Mouse (Mus musculus) Muller cell, postnatal 12 days (primary cell): Measurements from ENCODE around the gene D8Ertd738e.

ENCODE experiments used
- DNase-seq: peaks from one replicate; pipeline ENCODE4 v3.0.0-alpha.2; 2015; ENCODE audit errors: inconsistent ontology term

D8Ertd738e gene

DNA sequence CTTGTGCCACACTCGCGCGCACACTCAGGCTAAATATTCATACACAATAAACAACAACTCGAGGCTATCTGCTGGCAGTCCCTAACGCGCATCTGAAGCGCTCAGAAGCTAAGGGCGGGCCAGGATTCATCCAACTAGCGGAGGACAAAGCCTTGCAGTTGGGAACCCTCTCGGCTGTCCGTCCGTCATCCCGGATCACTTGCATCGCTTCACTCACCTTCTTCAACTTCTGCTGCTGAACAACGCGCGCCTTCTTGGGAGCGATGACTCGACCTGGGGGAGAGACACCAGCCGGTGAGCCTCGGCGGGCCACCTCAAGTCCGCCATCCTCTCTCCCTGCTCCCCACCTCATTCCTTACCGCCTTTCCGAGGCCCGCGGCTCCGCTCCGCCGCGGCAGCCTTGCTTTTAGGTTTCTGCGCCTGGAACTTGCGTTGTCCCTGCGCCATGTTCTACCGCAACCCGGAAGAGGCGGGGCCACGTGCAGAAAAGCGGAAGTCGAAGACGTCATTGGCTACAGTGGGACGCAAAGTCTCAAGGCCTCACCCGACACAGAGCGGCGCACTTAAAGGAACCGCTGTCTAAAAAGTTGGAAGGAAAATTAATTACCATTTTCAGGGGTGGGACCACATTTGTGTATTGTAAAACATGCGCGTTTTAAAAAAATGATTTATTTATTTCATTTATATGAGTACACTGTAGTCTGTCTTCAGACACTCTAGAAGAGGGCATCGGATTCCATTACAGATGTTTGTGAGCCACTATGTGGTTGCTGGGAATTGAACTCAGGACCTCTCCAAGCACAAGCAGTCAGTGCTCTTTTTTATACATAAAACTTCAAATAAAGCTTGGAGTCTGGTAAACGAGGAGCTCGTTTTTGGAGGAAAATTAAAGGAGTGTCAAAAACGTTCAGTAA, at the start of gene D8Ertd738e:
Gene D8Ertd738e, minus strand, starts transcription at position 463 of the 914 bp plus-strand sequence.
- DNase-seq = peak; percentile 88

DNA sequence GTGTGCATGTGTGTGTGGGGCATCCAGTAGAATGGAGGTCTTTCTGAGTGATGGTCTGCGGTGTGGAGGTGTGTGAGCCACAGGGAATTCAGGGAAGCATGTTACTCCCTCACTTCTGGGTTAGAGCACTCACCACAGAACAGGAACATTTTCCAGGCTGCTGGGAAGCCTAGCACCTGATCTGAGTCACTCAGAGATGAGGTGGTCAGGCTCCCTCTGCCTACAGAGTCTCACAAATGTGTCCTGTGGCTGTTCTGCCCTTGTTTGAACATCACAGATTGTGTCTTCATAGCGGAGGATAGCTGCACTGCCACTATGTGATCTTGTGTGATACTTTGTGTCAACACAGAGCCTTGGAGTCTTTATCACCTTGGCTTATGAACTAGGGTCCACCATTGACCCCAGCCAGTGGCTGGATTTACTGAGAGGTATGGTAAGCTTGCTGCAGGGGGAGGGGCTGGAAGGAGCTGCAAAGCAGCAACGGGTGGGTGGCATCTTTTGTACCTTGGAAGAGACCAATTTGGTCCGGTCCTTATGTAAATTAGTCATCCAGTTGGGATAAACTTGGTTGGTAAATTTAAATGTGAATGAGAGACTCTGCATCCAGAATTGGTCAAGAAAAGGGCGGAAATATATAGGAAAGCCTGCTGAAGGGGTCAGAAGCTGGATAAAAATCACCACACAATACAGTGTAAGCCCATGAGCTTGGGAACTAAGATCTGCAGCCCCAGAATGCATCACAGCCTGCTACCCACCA, 47.7 kb upstream of the D8Ertd738e start:
- no peak for DNase-seq

DNA sequence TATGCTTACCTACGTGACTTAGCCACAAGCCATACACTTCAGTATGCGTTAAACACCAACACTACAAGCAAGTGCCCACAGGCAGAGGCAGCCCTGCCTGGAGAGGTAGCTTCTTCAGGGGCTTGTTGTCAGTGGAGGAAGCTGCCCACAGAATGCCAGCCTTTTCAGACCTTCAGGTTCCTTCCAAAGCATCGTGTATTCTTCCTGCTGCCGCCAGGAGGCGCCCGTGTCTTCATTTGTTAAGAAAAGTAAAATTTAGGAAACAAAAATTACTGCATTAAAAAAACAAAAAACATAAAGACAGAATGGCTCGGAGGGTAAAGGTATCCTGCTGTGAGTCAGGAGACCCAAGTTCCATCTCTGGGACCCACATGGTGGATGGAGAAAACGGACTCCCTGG, 42.2 kb upstream of the D8Ertd738e start:
- peak; percentile 51 for DNase-seq

DNA sequence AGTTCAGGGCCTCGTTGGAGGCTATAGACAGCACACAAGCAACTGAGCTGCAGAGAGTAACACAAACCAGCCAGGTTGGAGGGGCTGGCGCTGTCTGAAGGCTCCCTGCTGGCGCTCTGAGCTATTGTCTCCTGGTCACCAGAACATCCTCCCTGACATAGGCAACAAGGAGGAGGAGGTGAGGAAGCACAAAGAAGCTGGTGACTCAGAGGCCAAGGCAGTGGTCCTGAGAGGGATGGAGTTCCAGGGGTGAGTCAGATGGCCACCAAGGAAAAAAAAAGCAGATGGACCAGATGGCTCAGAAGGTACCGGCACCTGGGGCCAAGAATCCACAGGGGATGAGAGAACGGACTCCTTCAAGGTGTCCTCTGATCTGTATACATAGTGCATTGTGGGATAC, 41.6 kb upstream of the D8Ertd738e start:
- DNase-seq = peak; percentile 12

DNA sequence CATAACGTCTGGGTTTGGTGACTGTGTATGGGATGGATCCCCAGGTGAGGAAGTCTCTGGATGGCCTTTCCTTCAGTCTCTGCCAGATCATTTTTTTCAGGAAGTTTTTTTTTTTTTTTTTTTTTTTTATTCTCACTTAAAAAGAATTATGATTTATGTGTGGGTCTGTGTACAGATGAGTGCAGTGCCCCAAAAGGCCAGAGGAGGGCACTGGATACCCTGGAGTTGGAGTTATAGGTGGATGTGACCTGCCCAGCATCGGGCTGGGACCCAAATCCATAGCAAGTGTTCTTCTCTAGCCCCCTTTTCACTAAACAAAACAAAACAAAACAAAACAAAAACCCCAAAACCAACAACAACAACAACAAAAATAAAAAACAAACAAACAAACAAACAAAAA, 39.4 kb upstream of the D8Ertd738e start:
- no peak for DNase-seq

DNA sequence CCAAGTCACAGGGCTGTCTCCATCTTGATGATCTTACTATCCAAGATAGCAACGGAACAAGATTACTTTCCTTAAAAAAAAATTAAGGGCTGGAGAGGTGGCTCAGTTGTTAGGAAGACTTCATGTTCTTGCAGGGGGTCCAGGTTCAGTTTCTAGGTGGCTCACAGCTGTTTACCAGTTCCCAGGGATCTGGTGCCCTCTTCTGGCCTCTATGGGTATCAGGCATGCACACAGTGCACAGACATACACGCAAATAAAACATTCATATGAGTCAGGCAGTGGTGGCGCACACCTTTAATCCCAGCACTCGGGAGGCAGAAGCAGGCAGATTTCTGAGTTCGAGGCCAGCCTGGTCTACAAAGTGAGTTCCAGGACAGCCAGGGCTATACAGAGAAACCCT, 36.1 kb upstream of the D8Ertd738e start:
- DNase-seq = peak; percentile 5

DNA sequence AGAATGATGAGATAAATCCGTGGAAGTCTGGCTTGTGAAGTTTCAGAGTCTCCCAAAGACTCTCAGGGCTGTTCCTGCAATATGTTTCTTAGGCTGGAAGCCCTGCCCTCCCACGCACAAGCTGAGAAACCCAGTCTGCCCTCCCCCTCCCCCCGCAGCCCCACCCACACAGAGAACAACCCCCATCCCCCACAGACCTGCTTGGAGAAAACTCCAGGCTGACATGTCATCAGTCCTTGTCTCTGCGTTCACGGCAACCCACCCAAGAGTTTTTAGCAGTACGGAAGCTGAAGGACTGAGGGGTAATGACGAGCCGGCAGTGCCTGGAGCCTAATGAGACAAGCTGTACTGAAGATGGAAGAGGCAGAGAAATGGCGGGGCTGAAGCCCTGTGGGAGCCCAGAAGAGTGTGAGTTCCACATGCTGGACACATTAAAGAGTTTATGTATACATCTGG, 35.1 kb upstream of the D8Ertd738e start:
- DNase-seq = peak; percentile 18

DNA sequence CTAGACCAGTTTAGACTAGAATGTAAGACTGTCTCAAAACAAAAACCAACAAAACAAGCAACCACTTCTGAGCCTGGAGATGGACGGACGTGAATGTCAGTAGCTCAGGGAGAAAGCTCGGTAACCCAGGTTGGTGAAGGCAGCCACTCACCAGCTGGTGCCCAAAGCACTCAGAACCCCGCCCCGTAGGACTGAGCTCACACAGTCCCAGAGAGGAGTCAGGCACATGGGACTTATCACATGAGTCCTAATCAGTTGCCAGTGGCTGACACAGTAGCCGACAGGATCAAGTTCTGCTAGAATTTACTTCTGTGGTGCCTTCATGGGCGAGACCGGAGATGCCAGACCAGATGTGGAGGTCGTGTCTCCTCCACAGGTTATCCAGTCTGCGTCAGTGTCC, 31.3 kb upstream of the D8Ertd738e start:
- no peak for DNase-seq

DNA sequence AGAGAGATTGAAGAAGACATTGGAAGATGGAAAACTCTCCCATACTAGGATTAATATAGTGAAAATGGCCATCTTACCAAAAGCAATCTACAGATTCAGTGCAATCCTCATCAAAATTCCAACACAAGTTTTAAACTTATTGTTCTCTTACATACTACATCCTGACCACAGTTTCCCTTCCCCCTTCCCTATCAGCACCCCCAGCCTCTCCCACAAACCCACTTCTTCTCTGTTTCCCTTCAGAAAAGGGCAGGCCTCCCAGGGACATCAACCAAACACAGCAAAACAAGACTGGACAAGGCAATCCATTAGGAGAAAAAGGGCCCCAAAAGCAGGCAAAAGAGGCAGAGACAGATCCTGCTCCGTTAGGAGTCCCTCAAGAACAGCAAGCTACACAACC, 26.9 kb upstream of the D8Ertd738e start:
- DNase-seq = no peak

DNA sequence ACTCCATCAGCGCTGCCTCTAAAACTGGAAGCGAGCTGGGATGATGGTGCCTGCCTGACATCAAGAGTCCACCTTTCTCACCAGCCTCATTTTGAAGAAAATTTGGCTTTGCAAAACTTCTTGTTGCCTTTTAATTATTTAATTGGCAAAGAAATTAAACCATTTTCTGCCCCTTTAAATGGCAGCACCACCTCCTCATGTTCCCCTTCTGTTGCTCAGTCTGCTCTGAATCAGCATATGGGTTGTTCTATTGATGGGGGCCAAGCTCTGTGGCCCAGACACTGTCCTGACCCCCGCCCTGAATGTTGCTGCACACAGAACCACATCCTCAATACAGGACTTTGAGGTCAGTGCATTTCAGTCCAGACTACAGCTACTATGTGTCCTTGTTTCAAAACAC, 24.4 kb upstream of the D8Ertd738e start:
- no peak for DNase-seq

DNA sequence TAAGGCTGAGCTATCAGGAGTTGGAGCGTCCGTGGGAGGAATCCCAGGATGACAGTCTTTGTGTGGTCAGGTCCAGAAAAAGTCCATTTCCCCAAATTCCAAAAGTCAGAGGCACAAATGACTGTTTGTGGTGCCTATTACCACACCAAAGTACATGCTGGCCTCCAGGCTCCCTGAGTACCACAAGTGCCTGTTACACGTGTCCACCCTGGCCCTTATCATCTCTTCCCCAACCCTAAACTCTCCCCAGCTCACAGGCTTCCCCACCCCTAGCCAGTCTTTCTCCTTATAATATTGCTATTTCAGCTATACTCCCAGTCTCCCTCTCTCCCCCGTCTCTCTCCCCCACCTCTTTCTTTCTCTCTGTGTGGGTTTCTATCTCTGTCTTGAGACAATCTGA, 22.8 kb upstream of the D8Ertd738e start:
- DNase-seq = no peak

DNA sequence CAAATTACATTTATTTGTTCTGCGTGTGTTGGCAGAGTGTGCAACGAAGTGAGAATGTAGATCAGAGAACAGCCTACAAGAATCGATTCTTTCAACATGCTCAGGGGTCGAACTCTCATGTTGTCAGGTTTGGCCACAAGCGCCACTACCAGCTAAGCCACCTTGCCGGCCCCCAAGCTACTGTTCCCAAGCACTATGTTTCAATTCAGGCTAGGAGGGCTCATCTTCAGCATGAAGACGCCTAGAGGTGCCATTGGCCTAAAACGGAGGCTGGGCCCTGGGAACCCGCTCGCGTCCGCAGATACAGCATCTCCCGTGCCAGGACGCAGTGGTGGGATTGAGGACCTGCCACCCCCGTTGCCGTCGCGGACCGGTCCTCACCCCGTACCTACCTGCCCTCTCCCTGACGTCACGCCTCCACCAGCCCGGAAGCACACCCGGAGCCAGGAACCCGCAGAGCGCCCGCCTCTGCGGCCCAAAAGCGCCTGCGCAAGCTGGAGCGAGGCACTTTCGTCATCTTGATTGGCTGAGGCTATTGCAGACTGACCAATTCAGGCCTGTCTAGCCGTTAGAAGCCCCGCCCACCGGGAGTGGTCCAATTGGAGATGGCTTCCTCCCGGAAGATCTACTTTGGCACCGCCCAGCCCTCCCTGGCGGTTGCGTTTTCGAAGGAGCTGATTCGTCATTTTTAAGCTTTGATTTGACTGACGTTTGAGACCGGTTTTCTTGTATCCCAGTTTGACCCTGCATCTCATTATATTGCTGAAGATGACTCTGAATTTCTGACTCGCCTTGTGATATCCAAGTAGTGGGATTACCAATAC, 20.6 kb upstream of the D8Ertd738e start, which contains the start of gene Ccdc130:
Gene Ccdc130, minus strand, starts transcription at position 431 of the 824 bp plus-strand sequence.
- peak; percentile 100 for DNase-seq

DNA sequence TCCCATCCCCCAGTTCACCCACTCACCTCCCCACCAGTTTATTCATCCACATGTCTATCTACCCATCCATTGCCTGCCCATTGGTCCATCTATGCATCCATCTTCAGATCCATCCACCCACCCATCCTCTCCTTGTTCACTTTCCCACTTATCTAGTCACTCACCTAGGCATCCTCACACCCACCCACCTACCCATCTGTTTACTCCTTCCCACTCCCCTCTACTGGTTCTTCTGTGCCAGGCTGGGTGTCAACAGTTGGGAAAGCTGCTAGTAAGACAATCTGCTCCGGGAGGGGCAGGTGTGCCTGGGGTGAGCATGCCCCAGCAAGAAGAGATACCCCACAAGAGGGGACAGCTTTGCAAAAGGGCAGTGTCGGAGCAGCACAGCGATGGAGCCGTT, 11.6 kb upstream of the D8Ertd738e start:
- DNase-seq = no peak

DNA sequence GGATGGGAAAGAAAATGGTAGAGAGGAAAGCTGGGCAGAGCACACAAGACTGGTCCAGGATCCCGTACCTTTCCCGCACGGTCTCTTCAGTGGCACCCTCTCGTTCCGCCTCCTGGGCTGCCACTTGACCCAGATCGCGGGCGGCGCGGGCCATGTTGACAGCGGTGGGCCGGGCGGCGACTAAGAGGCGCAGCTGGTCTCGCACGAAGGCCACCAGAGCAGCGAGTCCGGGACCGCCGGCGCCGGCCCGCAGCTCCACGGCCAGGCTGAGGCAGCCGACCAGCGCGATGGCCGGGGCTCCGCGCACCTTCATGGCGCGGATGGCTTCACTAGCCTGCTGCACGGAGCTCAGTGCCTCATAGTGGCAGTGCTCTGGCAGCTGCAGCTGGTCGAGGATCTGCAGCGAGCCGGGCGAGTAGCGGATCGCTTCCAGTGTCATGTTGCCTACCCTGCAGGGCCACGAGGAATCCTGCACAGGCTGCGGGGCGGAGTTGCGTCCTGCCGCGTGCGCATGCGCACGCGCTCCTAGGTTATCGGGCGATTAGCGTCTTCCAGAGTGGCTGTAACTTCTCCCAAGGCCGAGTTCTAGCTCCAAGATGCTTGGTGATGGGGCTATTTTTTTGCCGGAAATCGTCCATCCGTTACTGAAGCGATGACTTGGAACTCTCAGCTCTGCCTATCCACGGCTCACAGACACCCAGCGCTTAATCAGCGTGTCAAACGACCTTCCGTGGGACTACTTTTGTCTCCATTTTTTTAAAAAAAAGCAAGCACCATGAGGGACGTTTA, 7.5 kb upstream of the D8Ertd738e start, which contains the start of gene Mri1:
Gene Mri1, minus strand, starts transcription at position 505 of the 789 bp plus-strand sequence.
- DNase-seq = peak; percentile 93

DNA sequence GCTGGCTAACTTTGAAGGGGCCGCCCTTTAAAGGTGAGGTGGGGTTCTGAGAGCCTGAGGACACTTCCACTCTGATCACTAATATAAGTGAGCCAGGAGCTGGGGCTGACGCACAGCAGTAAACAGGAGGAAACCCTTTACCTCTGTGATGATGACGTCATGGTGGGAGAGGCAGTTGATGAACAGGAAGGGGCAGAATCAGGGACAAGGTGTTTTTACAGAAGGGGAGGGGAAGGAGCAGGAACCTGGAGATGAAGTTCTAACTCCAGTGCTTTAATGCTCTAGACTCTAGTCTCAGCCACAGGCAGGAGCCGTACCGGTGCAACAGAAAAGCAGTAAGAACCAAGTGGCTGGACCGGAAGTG, 6.9 kb upstream of the D8Ertd738e start:
- DNase-seq = no peak

DNA sequence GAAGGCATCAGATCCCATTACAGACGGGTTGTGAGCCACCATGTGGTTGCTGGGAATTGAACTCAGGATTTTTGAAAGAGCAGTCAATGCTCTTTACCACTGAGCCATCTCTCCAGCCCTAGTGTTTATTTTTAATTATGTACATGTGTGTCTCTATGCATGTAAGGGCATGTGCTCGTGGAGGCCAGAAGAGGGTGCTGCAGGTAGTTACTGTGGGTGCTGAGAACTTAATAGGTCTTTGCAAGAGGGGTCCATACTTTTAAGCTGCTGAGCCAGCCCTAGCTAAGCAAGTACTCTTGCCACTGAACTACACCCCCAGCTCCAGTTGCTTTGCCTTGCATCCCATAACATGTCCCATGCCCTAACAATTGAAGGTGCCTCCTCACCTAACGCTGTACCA, 6.3 kb upstream of the D8Ertd738e start:
- DNase-seq = no peak

DNA sequence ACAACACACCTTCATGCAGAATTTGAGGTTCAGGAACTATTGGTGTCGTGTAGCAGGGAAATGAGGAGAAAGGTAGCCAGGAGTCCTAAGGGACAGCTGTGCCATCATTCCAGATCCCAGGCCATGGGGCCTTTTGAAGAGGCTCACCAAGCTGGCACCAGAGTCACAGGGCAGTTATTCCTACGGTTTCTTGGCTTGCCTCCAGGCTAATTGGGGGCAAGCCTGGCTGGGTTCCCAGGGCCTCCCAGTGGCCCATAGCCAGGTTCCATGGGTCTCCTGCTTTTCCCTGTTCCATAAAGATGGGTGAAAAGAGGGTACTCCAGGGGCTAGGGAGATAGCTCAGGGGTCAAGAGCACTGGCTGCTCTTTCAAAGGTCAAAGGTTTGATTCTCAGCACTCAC, 7.7 kb downstream of the D8Ertd738e start:
- peak; percentile 74 for DNase-seq

DNA sequence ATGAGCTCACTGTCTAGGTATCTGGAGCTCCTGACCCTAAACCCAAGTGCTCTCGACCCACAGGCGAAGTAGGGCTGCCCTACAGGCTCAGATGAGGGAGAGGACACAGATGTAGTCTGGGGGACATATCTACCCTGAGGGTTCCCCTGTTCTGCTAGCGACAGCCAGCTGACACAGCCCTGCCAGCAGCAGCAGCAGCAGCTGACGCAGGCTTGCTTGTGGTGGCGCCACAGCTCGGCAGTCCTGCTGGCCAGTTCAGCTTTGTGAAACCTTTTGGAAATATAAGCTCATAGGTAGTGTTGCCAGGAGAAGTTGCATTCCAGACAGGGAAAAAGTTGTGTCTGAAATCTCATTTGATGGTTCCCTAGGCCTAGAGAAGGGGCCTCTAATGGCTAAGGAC, 8.4 kb downstream of the D8Ertd738e start:
- DNase-seq = peak; percentile 47

DNA sequence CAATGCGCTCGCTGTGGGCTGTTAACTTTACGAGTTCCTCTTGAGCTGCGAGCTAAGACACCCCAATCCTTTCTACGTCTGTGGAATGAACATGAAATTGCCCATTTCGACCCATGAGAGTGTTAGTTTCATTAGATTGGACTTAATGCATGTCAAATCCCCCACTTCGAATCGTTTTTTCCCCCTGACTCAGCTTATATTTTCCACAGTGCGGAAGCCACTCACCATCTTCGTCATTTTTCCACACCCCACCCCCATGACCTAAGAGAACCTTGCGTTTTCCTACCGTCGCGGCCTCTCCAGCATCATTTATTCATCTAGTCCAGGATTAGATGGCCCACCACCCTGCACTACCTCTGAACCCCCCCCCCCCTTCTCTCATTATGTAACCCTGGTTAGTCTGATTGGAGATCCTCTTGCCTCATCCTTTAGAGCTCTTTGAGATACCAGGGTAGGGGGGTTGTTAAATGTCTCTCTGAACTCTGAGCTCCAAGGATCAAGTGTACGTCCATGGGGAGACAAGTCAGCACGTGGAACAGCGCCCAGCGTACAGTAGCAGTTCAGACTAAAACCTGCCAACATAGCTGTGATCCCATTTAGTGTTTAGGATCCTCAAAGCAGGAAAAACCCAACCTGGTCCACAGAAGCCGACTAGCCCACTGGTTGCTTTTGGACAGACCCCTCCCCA, 11.8 kb downstream of the D8Ertd738e start:
- DNase-seq = no peak

DNA sequence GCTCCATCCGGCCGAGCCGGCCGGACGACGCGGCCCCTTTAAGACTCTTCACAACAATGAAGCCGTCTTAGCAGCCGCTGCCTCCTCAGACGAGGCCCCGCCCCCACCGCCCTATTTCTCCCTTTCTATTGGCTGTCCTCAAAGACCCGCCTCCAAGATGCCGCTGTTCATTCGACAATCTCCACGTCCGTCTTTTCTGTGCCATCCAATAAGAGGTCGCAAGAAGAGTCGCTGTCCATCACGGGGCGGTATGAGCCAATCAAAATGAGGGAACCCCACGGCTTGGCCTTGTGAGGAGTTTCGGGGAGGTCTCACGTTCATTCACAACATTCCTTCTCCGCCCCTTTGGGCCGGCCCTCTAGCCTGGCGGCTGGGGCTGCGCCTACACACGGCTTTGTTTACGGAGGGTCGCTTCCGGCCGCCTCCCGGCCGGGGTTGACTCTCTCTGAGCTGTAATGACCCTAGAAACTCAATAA, 12.5 kb downstream of the D8Ertd738e start, which contains the start of gene Zswim4:
Gene Zswim4, minus strand, starts transcription at position 58 of the 476 bp plus-strand sequence.
- DNase-seq = peak; percentile 100
